Mouse (Mus musculus): ENCODE data around the gene Gnmt. TPM values are rescaled to one million over a fixed set of nuclear protein-coding genes. Genes with fewer than 3 reads are reported as not detected.

The Gnmt gene
- polyA plus RNA-seq, 1 experiment from 2014 or later, result 0.33 TPM

- ATAC-seq (ENCODE audit: insufficient number of reproducible peaks, insufficient read depth, low FRiP score, low read depth), result no peak
- 76% methylated on average over 2 of the region's 2 CpGs for WGBS
- Histone ChIP-seq H3K4me3 (ENCODE audit: low read depth, low read length) (no peak overlapping the region), H3K4me1 (ENCODE audit: control insufficient read depth, insufficient read depth, low read length) (no peaks in the 10 kb centered on the region), H3K27me3 (ENCODE audit: control insufficient read depth, insufficient read depth, low read length) (no peaks in the 10 kb centered on the region), H3K27ac (ENCODE audit: low read length) (no peak overlapping the region), H3K36me3 (ENCODE audit: control insufficient read depth, insufficient read depth, low read length) (peaks cover 14% of the 10 kb centered on the region), H3K9me3 (ENCODE audit: control insufficient read depth, low read depth, low read length) (no peaks in the 10 kb centered on the region), H3K9ac (replicated peaks; ENCODE audit: low read depth, low read length) (no peak overlapping the region), H3K4me2 (replicated peaks; ENCODE audit: low read depth, low read length) (no peak overlapping the region)
Observed at GRCm38 (mm10) chr17:46691390-46691789, 37.6 kb downstream of the Gnmt start.

- no peak overlapping the region for H3K27ac ChIP-seq (ENCODE audit: low read length)
- WGBS, result 90% methylated on average over 12 of the region's 12 CpGs
- ATAC-seq (ENCODE audit: insufficient number of reproducible peaks, insufficient read depth, low FRiP score, low read depth), result no peak
- H3K4me1 ChIP-seq (ENCODE audit: control insufficient read depth, insufficient read depth, low read length), result no peaks in the 10 kb centered on the region
- H3K9ac ChIP-seq (replicated peaks; ENCODE audit: low read depth, low read length), result no peak overlapping the region
- H3K36me3 ChIP-seq (ENCODE audit: control insufficient read depth, insufficient read depth, low read length), result peaks cover 22% of the 10 kb centered on the region
- no peak overlapping the region for H3K4me3 ChIP-seq (ENCODE audit: low read depth, low read length)
- no peaks in the 10 kb centered on the region for H3K9me3 ChIP-seq (ENCODE audit: control insufficient read depth, low read depth, low read length)
- H3K4me2 ChIP-seq (replicated peaks; ENCODE audit: low read depth, low read length), result no peak overlapping the region
- H3K27me3 ChIP-seq (ENCODE audit: control insufficient read depth, insufficient read depth, low read length), result no peaks in the 10 kb centered on the region
Observed at GRCm38 (mm10) chr17:46690665-46691064, 38.3 kb downstream of the Gnmt start.

- Histone ChIP-seq H3K4me1 (ENCODE audit: control insufficient read depth, insufficient read depth, low read length) (peaks cover 9% of the 10 kb centered on the region; the same call in 1 of the 2 replicates), H3K9ac (replicated peaks; ENCODE audit: low read depth, low read length) (no peak overlapping the region), H3K27me3 (ENCODE audit: control insufficient read depth, insufficient read depth, low read length) (no peaks in the 10 kb centered on the region), H3K27ac (ENCODE audit: low read length) (no peak overlapping the region), H3K4me2 (replicated peaks; ENCODE audit: low read depth, low read length) (no peak overlapping the region), H3K4me3 (ENCODE audit: low read depth, low read length) (no peak overlapping the region), H3K36me3 (ENCODE audit: control insufficient read depth, insufficient read depth, low read length) (peaks cover 53% of the 10 kb centered on the region), H3K9me3 (ENCODE audit: control insufficient read depth, low read depth, low read length) (no peaks in the 10 kb centered on the region)
- WGBS, result 88% methylated on average over 6 of the region's 6 CpGs
- ATAC-seq (ENCODE audit: insufficient number of reproducible peaks, insufficient read depth, low FRiP score, low read depth), result no peak
Observed at GRCm38 (mm10) chr17:46685913-46686312, 43.1 kb downstream of the Gnmt start.

- WGBS, result 82% methylated on average over 15 of the region's 16 CpGs
- Histone ChIP-seq H3K4me3 (ENCODE audit: low read depth, low read length) (no peak overlapping the region), H3K4me1 (ENCODE audit: control insufficient read depth, insufficient read depth, low read length) (peaks cover 24% of the 10 kb centered on the region), H3K9me3 (ENCODE audit: control insufficient read depth, low read depth, low read length) (no peaks in the 10 kb centered on the region), H3K27me3 (ENCODE audit: control insufficient read depth, insufficient read depth, low read length) (no peaks in the 10 kb centered on the region), H3K9ac (replicated peaks; ENCODE audit: low read depth, low read length) (no peak overlapping the region), H3K27ac (ENCODE audit: low read length) (no peak overlapping the region), H3K36me3 (ENCODE audit: control insufficient read depth, insufficient read depth, low read length) (peaks cover 53% of the 10 kb centered on the region), H3K4me2 (replicated peaks; ENCODE audit: low read depth, low read length) (no peak overlapping the region)
- ATAC-seq (ENCODE audit: insufficient number of reproducible peaks, insufficient read depth, low FRiP score, low read depth), result no peak
Observed at GRCm38 (mm10) chr17:46682654-46683389, 46.1 kb downstream of the Gnmt start.

- H3K36me3 ChIP-seq (ENCODE audit: control insufficient read depth, insufficient read depth, low read length), result peaks cover 53% of the 10 kb centered on the region
- peak overlapping the region; percentile 50 for H3K9ac ChIP-seq (replicated peaks; ENCODE audit: low read depth, low read length)
- H3K27ac ChIP-seq (ENCODE audit: low read length), result no peak overlapping the region; the same call in 1 of the 2 replicates
- peak overlapping the region; percentile 89 for H3K4me3 ChIP-seq (ENCODE audit: low read depth, low read length)
- ATAC-seq (ENCODE audit: insufficient number of reproducible peaks, insufficient read depth, low FRiP score, low read depth), result no peak
- H3K4me2 ChIP-seq (replicated peaks; ENCODE audit: low read depth, low read length), result peak overlapping the region; percentile 92
- H3K9me3 ChIP-seq (ENCODE audit: control insufficient read depth, low read depth, low read length), result no peaks in the 10 kb centered on the region
- peaks cover 24% of the 10 kb centered on the region for H3K4me1 ChIP-seq (ENCODE audit: control insufficient read depth, insufficient read depth, low read length)
- 24% methylated on average over 12 of the region's 12 CpGs for WGBS
- no peaks in the 10 kb centered on the region for H3K27me3 ChIP-seq (ENCODE audit: control insufficient read depth, insufficient read depth, low read length)
Observed at GRCm38 (mm10) chr17:46681466-46682118, 47.4 kb downstream of the Gnmt start.

- no peaks in the 10 kb centered on the region for H3K9me3 ChIP-seq (ENCODE audit: control insufficient read depth, low read depth, low read length)
- H3K4me3 ChIP-seq (ENCODE audit: low read depth, low read length), result peak within 1 kb of the TSS; percentile 89
- H3K27ac ChIP-seq (ENCODE audit: low read length), result peak within 1 kb of the TSS; percentile 89
- under 1% methylated on average over 49 of the region's 49 CpGs for WGBS
- peak within 1 kb of the TSS; percentile 92 for H3K4me2 ChIP-seq (replicated peaks; ENCODE audit: low read depth, low read length)
- H3K9ac ChIP-seq (replicated peaks; ENCODE audit: low read depth, low read length), result peak within 1 kb of the TSS; percentile 64
- ATAC-seq (ENCODE audit: insufficient number of reproducible peaks, insufficient read depth, low FRiP score, low read depth), result peak; percentile 98
- peaks cover 24% of the 10 kb centered on the region for H3K4me1 ChIP-seq (ENCODE audit: control insufficient read depth, insufficient read depth, low read length)
- no peaks in the 10 kb centered on the region for H3K27me3 ChIP-seq (ENCODE audit: control insufficient read depth, insufficient read depth, low read length)
- peaks cover 53% of the 10 kb centered on the region for H3K36me3 ChIP-seq (ENCODE audit: control insufficient read depth, insufficient read depth, low read length)
Observed at GRCm38 (mm10) chr17:46680760-46681373, 48.1 kb downstream of the Gnmt start, which contains the start of gene Klhdc3. TSS of gene Klhdc3 (minus strand) at chr17:46680914.

GRCm38 (mm10) chr17:46679843-46680759 lies 48.9 kb downstream of the Gnmt start:
- H3K36me3 ChIP-seq (ENCODE audit: control insufficient read depth, insufficient read depth, low read length), result peaks cover 49% of the 10 kb centered on the region
- peak overlapping the region; percentile 89 for H3K27ac ChIP-seq (ENCODE audit: low read length)
- peaks cover 25% of the 10 kb centered on the region for H3K4me1 ChIP-seq (ENCODE audit: control insufficient read depth, insufficient read depth, low read length)
- H3K9ac ChIP-seq (replicated peaks; ENCODE audit: low read depth, low read length), result peak overlapping the region; percentile 64
- no peaks in the 10 kb centered on the region for H3K27me3 ChIP-seq (ENCODE audit: control insufficient read depth, insufficient read depth, low read length)
- under 1% methylated on average over 34 of the region's 34 CpGs for WGBS
- H3K9me3 ChIP-seq (ENCODE audit: control insufficient read depth, low read depth, low read length), result no peaks in the 10 kb centered on the region
- ATAC-seq (ENCODE audit: insufficient number of reproducible peaks, insufficient read depth, low FRiP score, low read depth), result no peak; the same call in 1 of the 2 replicates
- H3K4me2 ChIP-seq (replicated peaks; ENCODE audit: low read depth, low read length), result peak overlapping the region; percentile 53
- peak overlapping the region; percentile 89 for H3K4me3 ChIP-seq (ENCODE audit: low read depth, low read length)

- H3K4me1 ChIP-seq (ENCODE audit: control insufficient read depth, insufficient read depth, low read length), result peaks cover 34% of the 10 kb centered on the region
- ATAC-seq (ENCODE audit: insufficient number of reproducible peaks, insufficient read depth, low FRiP score, low read depth), result no peak
- H3K4me3 ChIP-seq (ENCODE audit: low read depth, low read length), result peak overlapping the region; percentile 89; the same call in 1 of the 2 replicates
- no peak overlapping the region; the same call in 1 of the 2 replicates for H3K9ac ChIP-seq (replicated peaks; ENCODE audit: low read depth, low read length)
- H3K36me3 ChIP-seq (ENCODE audit: control insufficient read depth, insufficient read depth, low read length), result peaks cover 40% of the 10 kb centered on the region
- peak overlapping the region; percentile 53 for H3K4me2 ChIP-seq (replicated peaks; ENCODE audit: low read depth, low read length)
- 18% methylated on average over 9 of the region's 9 CpGs for WGBS
- no peak overlapping the region for H3K27ac ChIP-seq (ENCODE audit: low read length)
- H3K9me3 ChIP-seq (ENCODE audit: control insufficient read depth, low read depth, low read length), result no peaks in the 10 kb centered on the region
- no peaks in the 10 kb centered on the region for H3K27me3 ChIP-seq (ENCODE audit: control insufficient read depth, insufficient read depth, low read length)
Observed at GRCm38 (mm10) chr17:46678911-46679310, 50.1 kb downstream of the Gnmt start.
